Mouse (Mus musculus) urinary bladder, postnatal 10 days (tissue): ENCODE results near the gene Adat1.
"Not testable (repeated sequence)": the region's sequence is repeated elsewhere in the genome, so short reads cannot be mapped to it uniquely, and the experiment has no call there.

Experiments
- DNase-seq: peaks from one replicate; pipeline ENCODE4 v3.0.0; 2022; ENCODE audit warnings: low spot score

Gene Adat1

DNA sequence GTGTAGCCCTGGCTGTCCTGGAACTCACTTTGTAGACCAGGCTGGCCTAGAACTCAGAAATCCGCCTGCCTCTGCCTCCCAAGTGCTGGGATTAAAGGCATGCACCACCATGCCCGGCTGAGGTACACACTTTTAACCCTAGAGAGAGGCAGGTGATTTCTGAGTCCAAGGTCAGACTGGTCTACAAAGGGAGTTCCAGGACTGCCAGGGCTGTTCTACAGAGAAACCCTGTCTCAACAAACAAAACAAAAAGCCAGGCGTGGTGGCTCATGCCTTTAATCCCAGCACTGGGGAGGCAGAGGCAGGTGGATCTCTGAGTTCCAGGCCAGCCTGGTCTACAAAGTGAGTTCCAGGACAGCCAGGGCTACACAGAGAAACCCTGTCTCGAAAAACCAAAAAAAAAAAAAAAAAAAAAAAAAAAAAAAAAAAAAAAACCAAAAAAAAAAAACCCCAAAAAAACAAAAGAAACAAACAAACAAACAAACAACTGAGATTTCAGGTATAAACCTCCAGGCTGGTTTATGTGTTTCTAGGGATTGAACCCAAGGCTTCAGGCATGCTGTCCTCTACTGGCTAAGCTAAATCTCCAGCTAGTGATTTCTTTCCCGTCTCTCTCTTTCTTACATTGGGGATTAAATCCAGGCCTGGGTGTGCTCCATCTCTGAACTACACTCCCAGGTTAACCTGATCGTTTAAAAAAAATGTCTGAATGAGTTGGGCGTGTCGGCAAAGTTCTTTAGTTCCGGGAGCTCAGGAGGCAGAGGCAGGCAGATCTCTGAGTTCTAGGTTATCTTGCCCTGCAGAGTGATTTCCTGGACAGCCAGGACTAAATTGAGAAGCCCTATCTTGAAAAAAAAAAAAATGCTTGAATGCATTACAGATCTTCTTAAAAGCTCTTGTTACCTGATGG lies 53.8 kb downstream of the Adat1 start:
- not testable (repeated sequence) for DNase-seq

DNA sequence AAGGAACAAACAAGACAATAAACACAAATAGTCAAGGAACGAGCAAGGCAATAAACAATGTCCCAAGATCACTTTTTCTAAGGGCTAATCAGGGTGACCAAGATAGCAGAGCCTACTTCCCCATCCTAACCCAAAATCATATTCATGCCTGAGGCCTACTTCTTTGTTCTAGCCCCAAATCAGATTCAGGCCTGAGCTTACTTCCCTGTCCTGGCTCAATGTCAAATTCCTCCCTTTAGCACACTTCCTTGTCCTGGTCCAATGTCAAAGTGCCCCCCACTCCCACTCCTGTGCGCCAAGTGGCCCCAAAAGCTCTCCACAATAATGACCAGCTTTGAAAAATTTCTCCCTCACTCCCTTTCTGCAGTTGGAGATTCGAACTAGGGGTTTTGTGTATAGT lies 54.9 kb downstream of the Adat1 start:
- no peak for DNase-seq

DNA sequence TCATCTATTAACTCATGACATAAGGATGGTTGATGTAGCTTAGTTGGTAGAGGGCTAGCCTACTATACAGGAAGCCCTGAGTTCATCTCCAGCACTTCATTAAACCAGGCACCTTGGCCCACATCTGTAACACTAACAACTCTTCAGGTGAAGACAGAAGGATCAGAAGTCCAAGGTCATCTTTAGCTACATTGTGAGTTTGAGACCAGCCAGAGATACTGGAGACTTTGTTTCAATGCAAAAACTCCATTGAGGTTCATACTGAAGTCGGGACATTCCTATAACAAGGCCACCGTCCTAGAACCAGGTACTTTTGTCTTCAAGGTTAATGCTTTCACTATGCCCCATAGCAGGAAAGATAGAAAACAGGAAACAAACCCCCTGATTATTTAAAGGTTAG lies 57.9 kb downstream of the Adat1 start:
- no peak for DNase-seq

DNA sequence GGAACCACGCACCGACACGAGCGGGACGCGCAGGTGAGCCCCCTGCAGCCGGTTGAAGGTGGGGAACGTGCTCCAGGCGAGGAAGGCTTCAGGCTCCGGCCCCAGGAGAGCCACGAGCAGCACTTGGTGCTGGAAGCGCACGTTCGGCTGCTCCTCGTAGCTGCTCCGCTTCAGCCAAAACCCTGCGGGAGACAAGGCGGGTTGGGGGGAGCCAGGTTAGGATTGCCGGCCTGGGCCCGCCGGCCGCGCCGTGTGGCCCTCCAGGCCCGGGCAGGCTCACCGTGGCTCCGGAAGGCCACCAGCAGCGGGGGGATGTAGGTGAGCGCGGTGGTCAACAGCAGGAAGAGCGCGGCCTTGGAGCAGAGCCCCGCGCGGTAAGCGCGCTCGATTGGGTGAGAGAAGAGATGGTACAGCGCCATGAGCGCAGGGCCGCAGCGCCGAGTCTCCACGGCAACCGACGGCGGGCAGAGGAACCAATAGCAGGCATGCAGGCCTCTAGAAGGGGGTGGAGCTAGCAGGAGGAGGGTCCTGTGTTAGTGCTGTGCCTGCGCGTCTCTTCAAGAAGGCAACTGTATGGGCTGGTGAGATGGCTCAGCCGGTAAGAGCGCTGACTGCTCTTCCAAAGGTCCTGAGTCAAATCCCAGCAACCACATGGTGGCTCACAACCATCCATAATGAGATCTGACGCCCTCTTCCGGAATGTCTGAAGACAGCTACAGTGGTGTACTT lies 58.6 kb downstream of the Adat1 start, which contains the start of gene Tmem231:
Gene Tmem231 (minus strand): TSS at position 534 of the 729 bp plus-strand sequence.
- peak; percentile 49 for DNase-seq

DNA sequence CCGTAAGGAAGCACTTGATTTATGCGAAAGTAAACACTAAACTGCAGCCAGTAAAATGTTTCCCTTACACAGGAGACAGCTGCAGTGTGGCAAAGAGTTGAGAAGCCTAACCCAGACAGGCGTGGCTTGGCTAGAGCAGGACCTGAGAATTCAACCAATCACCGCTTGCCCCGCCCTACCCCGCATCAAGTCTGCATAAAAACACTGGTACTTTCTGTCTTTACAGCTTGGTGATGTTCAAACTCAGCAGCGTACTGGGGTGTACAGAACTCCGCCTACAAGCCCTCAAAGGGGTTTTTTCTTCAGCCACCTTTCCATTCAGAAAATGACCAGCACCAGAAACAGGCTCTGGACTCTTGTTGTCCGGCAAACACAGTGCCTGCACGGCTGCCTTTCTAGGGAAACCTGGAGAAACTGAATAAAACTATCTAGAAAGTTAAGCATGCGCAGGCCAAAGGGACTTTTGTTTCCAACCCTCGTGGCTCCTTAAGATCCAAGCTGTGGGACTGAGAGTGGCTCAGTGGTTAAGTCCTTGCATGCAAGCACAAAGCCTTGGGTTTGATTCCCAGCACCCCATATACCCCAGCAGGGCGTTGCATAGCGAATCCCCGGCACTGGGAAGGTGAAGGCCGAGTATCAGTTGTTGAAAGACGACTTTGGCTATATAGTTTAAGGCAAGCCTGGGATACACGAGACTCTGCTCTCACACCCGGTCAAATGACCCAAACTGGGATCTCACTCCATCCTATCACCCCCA lies 59.3 kb downstream of the Adat1 start:
- DNase-seq = no peak

DNA sequence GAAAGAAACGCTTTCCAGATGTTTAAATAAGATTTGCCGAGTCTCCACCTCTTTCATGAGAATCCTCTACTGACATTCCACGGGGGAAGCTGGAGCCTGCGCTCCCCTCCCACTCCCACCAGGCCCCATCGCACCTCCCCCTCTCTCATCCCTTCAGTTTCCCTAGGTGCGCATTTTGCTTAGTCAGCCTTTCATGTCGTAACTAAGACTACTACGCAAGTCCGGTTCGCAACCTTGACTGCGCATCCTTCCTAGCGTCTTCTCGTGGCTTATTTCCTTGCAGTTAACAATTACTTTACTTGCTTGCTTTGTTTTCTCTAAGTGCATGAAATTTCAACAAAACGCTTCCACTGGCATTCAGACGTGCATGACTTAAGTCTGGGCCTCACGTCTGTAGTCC lies 60.4 kb downstream of the Adat1 start:
- DNase-seq = no peak

DNA sequence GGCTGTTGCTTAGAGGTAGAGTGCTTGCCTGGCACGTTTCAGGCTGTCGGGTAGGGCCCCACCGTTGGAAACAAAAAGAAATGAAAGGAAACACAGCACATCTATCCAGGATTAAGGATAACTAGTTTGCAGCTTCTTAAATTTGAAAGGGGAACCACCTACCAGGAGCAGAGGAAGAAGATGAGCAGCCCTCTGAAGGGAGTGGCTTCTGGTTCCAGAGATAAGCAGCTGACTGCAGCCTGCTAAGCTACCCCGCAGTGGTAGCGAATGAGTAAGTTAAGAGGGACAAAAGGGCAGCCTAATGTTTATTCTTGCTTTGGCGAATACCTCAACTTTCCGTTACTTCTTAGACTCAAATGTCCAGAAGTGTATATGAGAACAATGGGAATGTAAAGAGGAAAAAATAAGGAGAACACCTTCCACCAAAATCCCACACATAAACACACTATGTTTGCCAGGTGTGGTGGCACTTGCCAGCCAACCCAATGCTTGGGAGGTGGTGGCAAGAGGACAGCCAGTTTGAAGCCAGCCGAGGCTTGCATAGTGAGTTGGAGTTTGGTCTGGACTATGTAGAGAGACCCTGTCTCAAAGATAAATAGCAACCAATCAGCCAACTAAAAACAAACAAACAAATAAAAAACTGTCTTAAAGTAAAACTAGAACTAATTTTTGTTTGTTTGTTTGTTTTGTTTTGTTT lies 62.3 kb downstream of the Adat1 start:
- no peak for DNase-seq

DNA sequence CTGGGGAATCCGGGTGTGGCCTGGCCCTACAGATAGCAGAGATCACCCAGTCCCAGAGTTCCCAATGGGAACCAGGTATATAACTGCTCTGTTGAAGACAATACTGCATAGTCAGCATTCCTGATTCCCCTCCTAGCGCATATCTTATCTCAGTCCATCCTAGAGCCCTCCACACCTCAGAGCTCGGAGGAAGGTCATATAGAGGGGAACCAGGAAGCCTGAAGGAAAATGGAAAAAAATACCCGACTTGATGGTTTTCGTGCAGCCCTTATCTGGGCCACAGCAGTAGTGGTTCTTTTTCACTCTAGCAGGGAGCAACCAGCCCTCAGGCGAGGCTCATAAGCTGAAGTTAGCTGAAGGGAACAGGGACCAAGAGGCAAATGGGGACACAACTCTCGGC lies 67.1 kb downstream of the Adat1 start:
- DNase-seq = no peak

DNA sequence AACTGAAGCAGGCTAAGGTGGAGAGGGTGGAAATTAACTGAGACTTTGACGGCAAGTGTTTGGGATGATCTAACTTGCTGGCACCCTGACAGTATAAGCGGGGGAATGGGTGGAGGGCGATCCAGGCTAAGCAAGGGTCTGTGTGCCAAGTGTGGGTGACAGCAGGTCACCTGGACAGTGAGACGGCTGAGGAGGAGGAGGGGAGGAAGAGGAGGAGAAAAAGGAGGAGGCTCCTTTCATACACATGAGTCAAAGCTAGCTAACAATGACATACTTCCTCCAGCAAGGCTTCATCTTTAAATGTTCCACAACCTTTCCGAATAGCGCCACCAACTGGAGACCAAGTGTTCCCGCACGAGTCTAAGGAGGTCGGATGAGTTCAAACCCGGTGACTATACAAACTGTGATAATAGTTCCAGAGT lies 68.7 kb downstream of the Adat1 start:
- no peak for DNase-seq

DNA sequence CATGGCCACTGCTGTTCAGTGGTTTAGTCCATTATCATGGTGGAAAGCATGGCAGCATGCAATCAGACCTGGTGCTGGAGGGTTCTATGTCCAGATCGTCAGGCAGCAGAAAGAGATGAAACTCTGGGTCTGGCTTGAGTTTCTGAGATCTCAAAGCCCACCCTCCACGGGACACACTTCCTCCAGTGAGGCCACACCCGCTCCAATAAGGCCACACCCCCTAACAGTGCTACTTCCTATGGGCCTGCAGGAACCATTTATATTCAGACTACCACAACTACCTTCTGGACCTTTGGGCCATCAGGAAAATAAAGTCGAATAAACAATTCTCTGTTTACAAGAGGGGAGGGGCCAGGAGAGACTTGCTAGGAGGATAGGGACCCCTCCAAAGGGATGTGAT lies 71.1 kb downstream of the Adat1 start:
- no peak for DNase-seq

DNA sequence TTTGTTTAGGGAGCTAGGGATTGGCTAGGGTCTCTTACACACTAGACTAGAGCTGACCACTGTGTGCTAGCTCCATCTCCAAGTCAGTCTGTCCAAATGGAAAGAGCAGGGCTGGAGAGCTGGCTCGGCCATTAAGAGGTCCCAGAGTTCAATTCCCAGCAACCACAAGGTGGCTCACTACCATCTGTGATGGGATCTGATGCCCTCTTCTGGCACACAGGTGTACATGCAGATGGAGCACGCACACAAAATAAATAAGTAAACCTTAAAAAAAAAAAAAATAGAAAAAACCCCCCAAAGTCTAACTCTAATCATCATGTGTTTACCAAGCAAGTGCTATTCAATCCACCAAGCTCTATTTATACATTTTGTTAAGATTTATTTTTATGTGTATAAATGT lies 72.4 kb downstream of the Adat1 start:
- DNase-seq = no peak
